Mouse (Mus musculus) embryonic facial prominence, embryonic 10.5 days (tissue): ENCODE data around the gene Slc8a2. TPM values are rescaled to one million over a fixed set of nuclear protein-coding genes. Genes with fewer than 3 reads are reported as not detected.

ENCODE experiments used
- DNase-seq: peaks from one replicate; pipeline ENCODE4 v3.0.0-alpha.2; 2017; ENCODE audit warnings: low spot score
- H3K27ac ChIP-seq: fragments of 300-500 bp; sonication (generic); replicated peaks from 2 replicates; pipeline ENCODE4 v1.5.1; 2016; ENCODE audit warnings: mild to moderate bottlenecking
- H3K27me3 ChIP-seq: fragments of 300-500 bp; sonication (generic); replicated peaks from 2 replicates; pipeline ENCODE4 v1.6.1; 2016; ENCODE audit warnings: low read depth, mild to moderate bottlenecking; ENCODE audit not compliant: poor library complexity, severe bottlenecking
- H3K36me3 ChIP-seq: fragments of 300-500 bp; sonication (generic); replicated peaks from 2 replicates; pipeline ENCODE4 v1.6.1; 2016; ENCODE audit warnings: mild to moderate bottlenecking, moderate library complexity
- H3K4me1 ChIP-seq: fragments of 300-500 bp; sonication (generic); 2 replicates; pipeline ENCODE4 v1.6.1; 2016
- H3K4me3 ChIP-seq: fragments of 300-500 bp; sonication (generic); 2 replicates; pipeline ENCODE4 v1.5.1; 2016; ENCODE audit warnings: mild to moderate bottlenecking, moderate library complexity
- H3K9me3 ChIP-seq: fragments of 300-500 bp; sonication (generic); 2 replicates; pipeline ENCODE4 v1.6.1; 2016; ENCODE audit warnings: mild to moderate bottlenecking
- WGBS: fragments of 180-500 bp; shearing (Covaris S2); methylation state at CpG from one replicate; pipeline ENCODE4 v1.1.7; 2016; 5-methylcytosine and 5-hydroxymethylcytosine counted together
- polyA plus RNA-seq: library from polyadenylated mRNA; unstranded; fragments of >200 nt; fragmentation: Nextera tagmentation; extraction: Ambion mirVana; gene quantifications from 2 replicates; pipeline ENCODE4 v1.2.1, GENCODE M21; 2016

Slc8a2 gene
- polyA plus RNA-seq, 1 experiment from 2014 or later, result 0.16 TPM

- Histone ChIP-seq H3K27ac (peak overlapping the region; percentile 81), H3K27me3 (peaks cover 22% of the 10 kb centered on the region), H3K4me3 (peak overlapping the region; percentile 66), H3K4me1 (peaks cover 37% of the 10 kb centered on the region), H3K9me3 (no peaks in the 10 kb centered on the region), H3K36me3 (peaks cover 14% of the 10 kb centered on the region; the same call in 1 of the 2 replicates)
- DNase-seq, result peak; percentile 94
- WGBS, result 1% methylated on average over 38 of the region's 38 CpGs
Observed at GRCm38 (mm10) chr7:16129846-16130691, 443 bp downstream of the Slc8a2 start.

DNA sequence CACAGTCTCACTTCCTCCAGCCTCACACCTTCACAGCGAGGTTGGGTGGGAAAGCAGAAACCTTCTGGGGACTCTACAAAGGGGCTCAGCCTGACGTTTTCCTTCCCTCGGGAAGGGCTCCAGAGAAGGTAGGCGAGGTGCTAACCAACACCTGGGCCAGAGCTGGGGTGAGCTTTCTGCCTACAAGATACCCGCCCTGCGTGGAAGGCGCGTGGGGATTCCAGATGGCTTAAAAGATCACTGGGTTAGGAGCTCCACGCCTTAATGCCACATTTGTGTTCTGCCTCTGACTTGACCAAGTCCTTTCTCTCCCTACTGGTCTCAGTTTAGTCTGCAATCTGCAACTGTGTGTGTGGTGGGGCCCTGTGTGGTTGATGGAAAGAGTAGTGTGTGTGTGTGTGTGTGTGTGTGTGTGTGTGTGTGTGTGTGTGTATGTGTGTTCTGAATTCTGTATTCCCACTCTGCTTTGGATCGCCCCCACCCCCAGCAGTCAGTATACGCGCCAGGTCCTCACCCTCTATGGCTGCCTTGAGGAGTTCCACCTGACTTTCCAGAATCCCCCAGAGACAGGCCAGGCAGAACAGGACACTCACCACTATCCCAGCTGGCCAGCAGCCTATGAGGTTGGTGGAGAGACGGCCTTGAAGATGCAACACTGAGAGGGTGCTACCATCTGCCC lies 1.5 kb downstream of the Slc8a2 start:
- Histone ChIP-seq H3K27me3 (peaks cover 22% of the 10 kb centered on the region), H3K4me1 (peaks cover 37% of the 10 kb centered on the region), H3K9me3 (no peaks in the 10 kb centered on the region), H3K4me3 (peak overlapping the region; percentile 66), H3K36me3 (peaks cover 4% of the 10 kb centered on the region; the same call in 1 of the 2 replicates), H3K27ac (no peak overlapping the region; the same call in 1 of the 2 replicates)
- 38% methylated on average over 13 of the region's 13 CpGs for WGBS
- DNase-seq, result no peak

DNA sequence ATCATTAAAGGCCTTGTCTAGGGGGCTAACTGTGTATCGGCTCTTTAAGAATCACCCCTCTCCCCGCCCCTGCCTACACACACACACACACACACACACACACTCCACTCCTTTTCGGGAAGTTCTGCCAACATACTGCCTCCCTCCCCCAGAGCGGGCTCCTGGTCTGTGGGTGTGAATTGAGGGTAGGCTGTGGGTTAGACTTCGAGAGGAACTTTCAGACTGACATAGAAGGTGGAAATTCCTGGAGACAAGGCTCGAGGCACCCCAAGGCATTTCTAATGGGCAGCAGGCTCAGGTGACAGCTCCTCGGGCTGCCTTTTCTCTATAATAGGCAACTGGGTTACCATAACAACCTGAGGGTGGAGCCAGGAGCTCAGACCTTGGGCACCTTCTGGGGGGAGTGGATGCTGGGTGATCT lies 2.5 kb downstream of the Slc8a2 start:
- H3K36me3 ChIP-seq, result 0 out of 2 replicates have a peak, but pooled peaks cover 4% of the 10 kb centered on the region
- no peaks in the 10 kb centered on the region for H3K9me3 ChIP-seq
- DNase-seq, result peak; percentile 38
- no peak overlapping the region for H3K27ac ChIP-seq
- H3K27me3 ChIP-seq, result peaks cover 22% of the 10 kb centered on the region
- H3K4me1 ChIP-seq, result peaks cover 37% of the 10 kb centered on the region
- 14% methylated on average over 7 of the region's 7 CpGs for WGBS
- H3K4me3 ChIP-seq, result peak overlapping the region; percentile 66; the same call in 1 of the 2 replicates

GRCm38 (mm10) chr7:16132926-16133325 lies 3.3 kb downstream of the Slc8a2 start:
- 73% methylated on average over 3 of the region's 3 CpGs for WGBS

GRCm38 (mm10) chr7:16133691-16134090 lies 4.1 kb downstream of the Slc8a2 start:
- Histone ChIP-seq H3K4me1 (peaks cover 37% of the 10 kb centered on the region), H3K4me3 (no peak overlapping the region), H3K36me3 (0 out of 2 replicates have a peak, but pooled peaks cover 4% of the 10 kb centered on the region), H3K27me3 (peaks cover 22% of the 10 kb centered on the region), H3K27ac (no peak overlapping the region), H3K9me3 (no peaks in the 10 kb centered on the region)
- DNase-seq, result no peak
- 90% methylated on average over 9 of the region's 9 CpGs for WGBS

More at GRCm38 (mm10) chr7:16132926-16133325, 3.3 kb downstream of the Slc8a2 start:
- DNase-seq, result no peak
- H3K27me3 ChIP-seq, result peaks cover 22% of the 10 kb centered on the region
- H3K4me1 ChIP-seq, result peaks cover 37% of the 10 kb centered on the region
- H3K36me3 ChIP-seq, result 0 out of 2 replicates have a peak, but pooled peaks cover 4% of the 10 kb centered on the region
- H3K27ac ChIP-seq, result no peak overlapping the region
- no peaks in the 10 kb centered on the region for H3K9me3 ChIP-seq
- no peak overlapping the region for H3K4me3 ChIP-seq

DNA sequence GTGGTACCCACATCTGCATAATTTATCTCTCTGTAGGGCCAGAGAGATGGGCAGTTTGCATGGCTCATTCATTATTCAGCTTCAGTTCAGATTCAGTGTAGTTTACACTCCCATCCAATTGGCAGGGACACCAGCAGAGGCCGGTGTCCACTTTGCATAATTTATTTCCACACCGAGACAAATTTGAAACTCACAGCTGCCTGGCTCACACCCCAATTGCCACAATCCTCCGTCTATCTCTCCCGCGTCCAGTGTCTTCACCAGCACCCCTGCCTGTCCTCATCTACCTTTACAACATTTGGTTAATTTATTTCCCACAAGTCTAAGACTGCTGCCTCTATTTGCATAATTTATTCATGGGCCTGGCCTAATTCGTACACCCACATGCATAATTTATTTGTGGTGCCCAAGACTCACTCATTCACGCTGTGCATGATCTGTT lies 5.3 kb downstream of the Slc8a2 start:
- DNase-seq, result no peak

GRCm38 (mm10) chr7:16146489-16147410 lies 17.1 kb downstream of the Slc8a2 start:
- H3K4me3 ChIP-seq, result no peak overlapping the region
- DNase-seq, result no peak
- peaks cover 9% of the 10 kb centered on the region for H3K36me3 ChIP-seq
- H3K4me1 ChIP-seq, result no peaks in the 10 kb centered on the region
- H3K9me3 ChIP-seq, result no peaks in the 10 kb centered on the region
- H3K27me3 ChIP-seq, result peaks cover 26% of the 10 kb centered on the region
- 25% methylated on average over 27 of the region's 27 CpGs for WGBS
- H3K27ac ChIP-seq, result no peak overlapping the region

More for the DNA sequence above, 5.3 kb downstream of the Slc8a2 start:
- H3K27me3 ChIP-seq, result peaks cover 22% of the 10 kb centered on the region
- H3K9me3 ChIP-seq, result no peaks in the 10 kb centered on the region
- H3K4me1 ChIP-seq, result peaks cover 27% of the 10 kb centered on the region
- WGBS, result 77% methylated on average over 7 of the region's 7 CpGs
- no peak overlapping the region for H3K27ac ChIP-seq
- H3K4me3 ChIP-seq, result no peak overlapping the region
- 0 out of 2 replicates have a peak, but pooled peaks cover 4% of the 10 kb centered on the region for H3K36me3 ChIP-seq

- Histone ChIP-seq H3K27me3 (peaks cover 26% of the 10 kb centered on the region), H3K9me3 (no peaks in the 10 kb centered on the region), H3K4me3 (no peak overlapping the region), H3K27ac (no peak overlapping the region), H3K4me1 (no peaks in the 10 kb centered on the region), H3K36me3 (peaks cover 9% of the 10 kb centered on the region)
- WGBS, result 13% methylated on average over 15 of the region's 15 CpGs
- peak; percentile 84 for DNase-seq
Observed at GRCm38 (mm10) chr7:16147643-16148042, 18.0 kb downstream of the Slc8a2 start.

DNA sequence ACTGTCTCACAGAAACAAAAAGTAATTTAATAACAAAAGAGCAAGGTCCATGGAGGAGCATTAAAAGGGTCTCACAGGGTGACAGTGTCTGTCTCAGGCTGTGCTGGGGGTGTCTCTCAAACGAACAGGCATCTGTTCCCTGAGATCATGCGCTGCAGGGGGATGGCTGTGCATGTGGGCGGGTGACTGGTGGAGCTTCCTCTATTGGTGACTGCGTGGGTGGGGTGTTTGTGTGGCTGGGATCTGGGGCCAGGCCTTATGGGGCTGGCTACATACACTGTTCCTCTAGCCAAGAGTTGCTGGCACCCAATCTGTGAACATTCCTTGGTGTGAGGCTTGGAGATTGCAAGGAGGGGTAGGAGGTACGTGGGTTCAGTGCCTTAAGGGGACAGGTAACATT lies 19.6 kb downstream of the Slc8a2 start:
- no peaks in the 10 kb centered on the region for H3K4me1 ChIP-seq
- peaks cover 26% of the 10 kb centered on the region for H3K27me3 ChIP-seq
- WGBS, result 61% methylated on average over 5 of the region's 5 CpGs
- H3K36me3 ChIP-seq, result peaks cover 9% of the 10 kb centered on the region
- H3K4me3 ChIP-seq, result no peak overlapping the region
- H3K9me3 ChIP-seq, result no peaks in the 10 kb centered on the region
- no peak overlapping the region for H3K27ac ChIP-seq
- no peak for DNase-seq

- no peak for DNase-seq
- Histone ChIP-seq H3K4me3 (no peak overlapping the region), H3K27ac (no peak overlapping the region), H3K27me3 (peaks cover 21% of the 10 kb centered on the region), H3K36me3 (peaks cover under 1% of the 10 kb centered on the region; the same call in 1 of the 2 replicates), H3K9me3 (no peaks in the 10 kb centered on the region), H3K4me1 (no peaks in the 10 kb centered on the region)
- WGBS, result 72% methylated on average over 9 of the region's 9 CpGs
Observed at GRCm38 (mm10) chr7:16150191-16151145, 20.8 kb downstream of the Slc8a2 start.

DNA sequence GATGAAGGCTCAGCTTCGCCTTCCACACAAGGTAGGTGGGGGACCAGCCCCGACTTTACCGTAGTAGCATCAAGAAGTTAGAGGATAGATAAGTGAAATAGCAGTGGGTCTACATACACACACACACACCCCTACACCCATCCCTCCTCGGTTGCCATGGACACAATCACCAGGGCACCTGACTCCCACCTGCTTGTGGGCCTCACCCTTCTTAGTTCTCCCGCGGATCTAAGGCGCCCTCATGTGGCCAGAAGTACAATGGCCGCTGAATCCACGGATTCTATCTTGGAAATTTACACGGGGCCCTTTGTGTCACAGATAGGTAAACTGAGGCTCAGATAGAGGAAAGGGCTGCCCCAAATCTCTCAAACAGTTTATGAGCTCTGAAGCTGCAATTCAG lies 23.9 kb downstream of the Slc8a2 start:
- 20% methylated on average over 10 of the region's 10 CpGs for WGBS
- Histone ChIP-seq H3K36me3 (no peaks in the 10 kb centered on the region; the same call in 1 of the 2 replicates), H3K4me3 (no peak overlapping the region)

More for the DNA sequence above, 23.9 kb downstream of the Slc8a2 start:
- peak; percentile 67 for DNase-seq
- no peak overlapping the region for H3K27ac ChIP-seq
- H3K9me3 ChIP-seq, result no peaks in the 10 kb centered on the region
- peaks cover under 1% of the 10 kb centered on the region; the same call in 1 of the 2 replicates for H3K4me1 ChIP-seq
- peaks cover 17% of the 10 kb centered on the region for H3K27me3 ChIP-seq
